Mouse (Mus musculus) layer of hippocampus, postnatal 10 days (tissue): ENCODE measurements at regions not wholly inside any gene's neighbourhood (a gene's known extent, or its start where the extent isn't known, plus 50 kb on each side); places are given as distances from the start of the nearest gene placed in this dataset.

Source experiments
- DNase-seq, 2 experiments: peaks; one replicate each; pipeline ENCODE4 v3.0.0; 2021; ENCODE audit warnings: low spot score in 2 of 2

- DNase-seq, result peak; percentile 21 to 48
These were observed 123.2 kb upstream of the Plekha5 start for GRCm38 (mm10) chr6:140300470-140301145.

- DNase-seq, result no peak
These were observed 124.2 kb upstream of the Plekha5 start for GRCm38 (mm10) chr6:140299653-140300052.

- no peak for DNase-seq
These were observed 125.8 kb upstream of the Plekha5 start for GRCm38 (mm10) chr6:140297969-140298554.

- DNase-seq, result no peak
These were observed 126.3 kb upstream of the Plekha5 start for GRCm38 (mm10) chr6:140297561-140297960.

GRCm38 (mm10) chr6:140290109-140290508, 133.7 kb upstream of the Plekha5 start:
- DNase-seq, result peak in 1 of 2 experiments; percentile 27

- no peak for DNase-seq
These were observed 135.1 kb upstream of the Plekha5 start for GRCm38 (mm10) chr6:140288799-140289198.

- no peak for DNase-seq
These were observed 141.6 kb upstream of the Plekha5 start for GRCm38 (mm10) chr6:140282285-140282577.

GRCm38 (mm10) chr6:140281488-140282284, 142.2 kb upstream of the Plekha5 start:
- DNase-seq, result no peak

GRCm38 (mm10) chr6:140280817-140281475, 142.9 kb upstream of the Plekha5 start:
- no peak for DNase-seq

- DNase-seq, result peak in 1 of 2 experiments; percentile 30
These were observed 144.0 kb upstream of the Plekha5 start for GRCm38 (mm10) chr6:140279736-140280370.

GRCm38 (mm10) chr6:140278750-140279149, 145.1 kb upstream of the Plekha5 start:
- DNase-seq, result no peak

GRCm38 (mm10) chr6:140270592-140270991, 153.3 kb upstream of the Plekha5 start:
- DNase-seq, result no peak

- no peak for DNase-seq
These were observed 155.4 kb upstream of the Plekha5 start for GRCm38 (mm10) chr6:140268315-140269070.

- DNase-seq, result no peak
These were observed 159.9 kb upstream of the Plekha5 start for GRCm38 (mm10) chr6:140263920-140264319.

GRCm38 (mm10) chr6:140261813-140262212, 162.0 kb upstream of the Plekha5 start:
- DNase-seq, result no peak

- no peak for DNase-seq
These were observed 165.1 kb upstream of the Plekha5 start for GRCm38 (mm10) chr6:140258761-140259160.

GRCm38 (mm10) chr6:140258101-140258500, 165.8 kb upstream of the Plekha5 start:
- DNase-seq, result no peak

GRCm38 (mm10) chr6:140251527-140251926, 172.3 kb upstream of the Plekha5 start:
- DNase-seq, result no peak

GRCm38 (mm10) chr6:140243411-140244151, 180.3 kb upstream of the Plekha5 start:
- no peak for DNase-seq

GRCm38 (mm10) chr6:140239356-140239755, 184.5 kb upstream of the Plekha5 start:
- DNase-seq, result no peak
